Mouse (Mus musculus): Measurements from ENCODE around the gene Tfb2m.
A peak's percentile ranks its signal among the peaks of the same experiment; 100 is the strongest.

Tfb2m gene

GRCm38 (mm10) chr1:179506530-179507315 is 39.3 kb downstream of the Tfb2m start:
- peak; percentile 39 for DNase-seq (ENCODE audit: extremely low read depth, low read depth, low spot score)

- no peak for DNase-seq (ENCODE audit: extremely low read depth, low read depth, low spot score)
These were observed 43.5 kb downstream of the Tfb2m start for GRCm38 (mm10) chr1:179502565-179502964.

GRCm38 (mm10) chr1:179499257-179499656 is 46.8 kb downstream of the Tfb2m start:
- DNase-seq (ENCODE audit: extremely low read depth, low read depth, low spot score) = no peak

GRCm38 (mm10) chr1:179492908-179493307 is 53.2 kb downstream of the Tfb2m start:
- no peak for DNase-seq (ENCODE audit: extremely low read depth, low read depth, low spot score)

- DNase-seq (ENCODE audit: extremely low read depth, low read depth, low spot score) = no peak
These were observed 57.5 kb downstream of the Tfb2m start for GRCm38 (mm10) chr1:179488520-179488919.

GRCm38 (mm10) chr1:179487990-179488389 is 58.1 kb downstream of the Tfb2m start:
- DNase-seq (ENCODE audit: extremely low read depth, low read depth, low spot score) = no peak

GRCm38 (mm10) chr1:179487238-179487637 is 58.8 kb downstream of the Tfb2m start:
- no peak for DNase-seq (ENCODE audit: extremely low read depth, low read depth, low spot score)

- DNase-seq (ENCODE audit: extremely low read depth, low read depth, low spot score) = no peak
These were observed 60.1 kb downstream of the Tfb2m start for GRCm38 (mm10) chr1:179485784-179486540.

GRCm38 (mm10) chr1:179480862-179481261 is 65.2 kb downstream of the Tfb2m start:
- DNase-seq (ENCODE audit: extremely low read depth, low read depth, low spot score) = no peak
